Mouse (Mus musculus) adrenal gland, postnatal 14 days (tissue): Measurements from ENCODE around the gene Slc30a1. TPM values are rescaled to one million over a fixed set of nuclear protein-coding genes. Genes with fewer than 3 reads are reported as not detected.
A peak's percentile ranks its signal among the peaks of the same experiment; 100 is the strongest.

Experiments
- DNase-seq: peaks from one replicate; pipeline ENCODE4 v3.0.0; 2021; ENCODE audit warnings: mixed read lengths
- total RNA-seq: library from RNA; stranded (reverse); gene quantifications from 2 replicates; pipeline ENCODE4 v1.2.3, GENCODE M21; 2021

Gene Slc30a1
- total RNA-seq, 1 experiment from 2014 or later, result 25.2 TPM

- DNase-seq, result no peak
These were observed 37.1 kb downstream of the Slc30a1 start for GRCm38 (mm10) chr1:191943638-191944037.

DNA sequence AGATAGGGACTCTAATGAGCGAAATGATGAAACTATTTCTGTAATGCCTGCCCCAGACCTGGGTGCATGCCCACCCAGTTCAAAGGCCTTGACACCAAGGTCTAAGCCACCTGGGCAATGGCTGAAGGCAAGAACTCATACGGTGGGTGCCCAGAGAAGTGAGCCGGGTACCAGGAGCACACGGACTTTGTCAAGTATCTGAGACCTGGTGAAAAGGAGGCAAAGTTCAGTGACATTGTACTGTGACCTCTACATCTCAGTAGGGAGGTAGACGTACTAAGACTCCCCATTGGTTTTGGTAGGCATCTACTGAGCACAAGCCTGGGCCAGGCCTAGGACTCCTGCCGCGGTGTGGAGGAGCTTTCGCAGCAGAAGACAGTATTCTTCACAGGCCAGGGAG, 38.8 kb downstream of the Slc30a1 start:
- no peak for DNase-seq

DNA sequence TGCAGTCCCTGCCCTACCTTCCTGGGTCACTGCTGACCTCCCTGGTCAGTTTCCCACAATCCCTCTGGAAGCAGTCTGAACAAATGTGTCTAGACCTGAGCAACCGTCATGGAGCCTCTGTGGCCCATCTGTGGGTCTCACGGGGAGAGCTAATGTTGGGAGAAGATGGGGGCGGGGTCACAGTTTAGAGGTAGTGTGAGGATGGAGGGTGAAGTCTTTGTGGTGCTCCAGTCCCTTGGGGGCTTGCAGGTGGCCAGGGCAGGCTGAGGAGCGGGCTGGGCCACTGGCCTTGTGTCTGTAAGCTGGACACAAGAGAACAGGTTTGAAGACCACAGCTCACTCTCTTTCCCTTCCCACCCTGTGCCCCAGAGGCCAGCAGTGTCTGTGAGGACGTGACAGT, 39.2 kb downstream of the Slc30a1 start:
- no peak for DNase-seq

DNA sequence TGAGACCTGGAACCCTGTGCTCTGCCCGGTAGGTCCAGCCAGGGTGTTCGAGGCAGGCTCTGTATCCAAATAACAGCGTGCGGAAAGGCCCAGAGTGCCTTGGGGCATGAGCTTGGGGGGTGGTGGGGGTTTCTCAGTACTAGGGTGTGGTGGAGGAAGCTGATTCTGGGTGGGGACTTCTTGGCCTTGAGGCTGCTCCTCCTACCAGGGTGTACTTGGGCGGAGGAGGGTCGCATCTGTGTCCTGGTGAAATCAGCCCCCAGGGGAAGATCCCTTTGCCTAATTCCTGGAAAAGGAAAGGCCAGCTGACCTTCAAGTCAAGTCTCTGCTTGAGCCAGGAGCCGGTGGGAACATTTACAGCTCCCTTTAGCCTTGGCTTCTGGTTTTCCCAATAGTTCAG, 39.7 kb downstream of the Slc30a1 start:
- no peak for DNase-seq

DNA sequence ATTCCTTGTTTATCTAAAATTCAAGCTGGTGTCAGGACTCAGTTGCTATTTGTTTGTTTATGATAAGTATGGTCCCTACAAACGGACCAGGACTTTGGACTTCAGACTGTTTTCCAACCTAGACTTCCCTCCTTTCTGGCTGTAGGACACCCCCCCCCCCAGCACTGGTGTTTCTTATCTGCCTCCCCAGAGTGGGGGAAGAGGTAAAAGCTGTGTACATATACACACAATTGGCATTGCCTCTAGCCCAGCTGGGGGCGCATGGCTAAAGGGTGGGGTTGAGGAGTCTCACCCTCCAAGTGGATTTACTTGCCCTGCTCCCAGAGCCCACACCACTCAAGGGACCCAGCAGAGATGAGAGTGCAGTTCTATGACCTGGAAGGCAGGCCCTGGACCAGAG, 40.3 kb downstream of the Slc30a1 start:
- no peak for DNase-seq

DNA sequence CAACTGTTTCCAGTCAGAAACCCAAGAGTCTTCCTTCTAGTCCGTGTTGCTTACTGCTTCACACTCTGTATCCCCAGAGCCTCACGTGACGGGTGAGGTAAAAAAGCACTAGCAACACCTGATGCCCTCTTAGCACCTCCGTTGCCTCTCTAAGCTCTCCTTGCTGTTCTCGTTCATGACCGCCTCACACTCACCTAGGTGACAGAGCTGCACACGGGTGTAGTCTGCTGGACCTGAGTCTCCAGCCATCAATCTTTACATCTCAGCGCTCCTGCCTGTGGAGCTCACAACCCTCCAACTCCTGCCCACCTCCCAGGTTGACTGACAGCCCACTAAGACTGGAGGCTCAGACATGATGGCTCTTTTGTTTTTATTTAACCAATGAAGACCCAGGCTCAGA, 41.2 kb downstream of the Slc30a1 start:
- DNase-seq, result no peak

DNA sequence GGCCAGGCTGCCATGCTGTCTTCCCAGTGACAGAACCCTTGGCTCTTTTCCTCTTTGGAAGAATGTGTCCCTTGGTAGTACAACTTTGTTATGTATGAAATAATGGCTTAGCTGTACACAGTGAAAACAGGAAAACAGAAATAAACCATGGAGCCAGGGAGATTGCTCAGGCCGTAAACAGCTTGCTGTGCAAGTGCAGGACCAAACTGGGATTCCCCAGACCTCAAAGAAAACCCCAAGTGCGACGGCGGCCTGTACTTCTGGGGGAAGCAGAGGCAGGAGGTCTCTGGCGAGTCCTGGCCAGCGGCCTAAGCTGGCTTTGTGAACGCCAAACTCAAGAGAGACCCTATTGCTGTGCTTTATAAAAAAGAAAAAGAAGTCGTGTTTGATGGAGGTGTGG, 42.0 kb downstream of the Slc30a1 start:
- no peak for DNase-seq

DNA sequence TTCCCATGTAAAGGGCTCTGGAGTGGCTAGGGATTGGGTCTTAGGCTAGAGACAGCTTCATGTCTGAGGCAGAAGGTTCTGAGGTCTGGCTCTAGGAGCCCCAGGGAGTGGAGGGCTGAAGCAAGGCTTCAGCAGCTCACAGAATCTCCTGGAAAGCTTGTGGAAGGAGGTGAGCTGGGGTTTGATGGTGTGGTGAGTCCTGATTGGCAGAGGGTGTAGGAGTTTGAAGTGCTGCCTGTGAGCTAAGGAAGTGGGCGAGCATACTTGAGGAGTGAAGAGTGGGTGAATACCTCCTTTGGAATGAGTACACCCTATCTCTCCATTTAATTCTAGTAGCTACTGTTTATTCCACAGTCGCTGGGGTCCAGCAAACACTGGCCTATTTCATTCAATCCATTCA, 44.0 kb downstream of the Slc30a1 start:
- no peak for DNase-seq

DNA sequence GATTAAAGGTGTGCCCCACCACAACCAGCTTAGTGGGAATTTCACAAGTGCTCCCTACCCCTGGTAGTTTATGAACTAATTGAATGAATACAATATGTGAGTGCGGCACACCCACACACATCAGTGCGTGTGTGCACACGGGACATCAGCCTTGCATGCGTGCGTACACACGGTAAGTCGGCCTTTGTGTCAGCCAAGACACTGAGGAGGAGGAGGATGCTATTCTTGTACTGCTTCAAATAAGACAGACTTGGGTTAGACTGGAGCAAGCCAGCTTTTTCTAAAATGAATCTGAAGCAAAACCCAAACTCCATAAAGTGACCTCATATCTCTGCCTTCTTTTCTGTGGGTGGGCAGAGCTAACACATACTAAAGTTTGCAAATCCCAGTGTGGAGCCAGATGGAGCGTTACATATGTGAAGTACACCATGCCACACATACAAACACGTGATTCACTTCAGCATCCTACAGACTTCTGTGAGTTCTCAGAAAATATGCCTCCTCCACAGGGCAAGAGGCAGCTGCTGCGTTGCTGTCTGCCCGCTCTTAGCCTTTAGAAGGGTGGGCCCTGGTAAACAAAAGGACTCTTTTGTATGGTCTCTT, 46.3 kb downstream of the Slc30a1 start:
- DNase-seq, result no peak

DNA sequence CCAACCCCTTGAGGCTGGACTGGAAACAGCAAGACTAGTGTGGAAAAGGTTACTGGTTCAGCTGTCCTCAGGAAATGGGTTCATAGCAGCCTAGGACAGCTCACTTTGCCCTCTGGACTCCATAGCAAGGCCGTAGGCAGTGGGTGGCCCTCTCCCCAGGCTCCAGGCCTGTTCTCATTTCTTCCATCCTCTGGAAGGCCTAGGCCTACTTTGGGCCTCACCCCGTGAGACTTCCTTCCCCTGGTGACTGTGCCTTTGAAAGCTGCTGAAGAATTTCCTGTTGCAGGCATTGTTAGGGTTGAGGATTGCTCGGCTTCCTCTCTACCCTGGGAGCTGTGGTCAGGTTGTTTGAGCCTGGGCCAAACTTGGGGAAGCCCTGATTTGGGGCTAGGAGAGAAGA, 48.5 kb downstream of the Slc30a1 start:
- peak; percentile 21 for DNase-seq

GRCm38 (mm10) chr1:191956261-191956660, 49.7 kb downstream of the Slc30a1 start:
- no peak for DNase-seq

- DNase-seq, result peak; percentile 28
These were observed 50.3 kb downstream of the Slc30a1 start for GRCm38 (mm10) chr1:191956871-191957270.

GRCm38 (mm10) chr1:191957321-191957720, 50.8 kb downstream of the Slc30a1 start:
- no peak for DNase-seq

DNA sequence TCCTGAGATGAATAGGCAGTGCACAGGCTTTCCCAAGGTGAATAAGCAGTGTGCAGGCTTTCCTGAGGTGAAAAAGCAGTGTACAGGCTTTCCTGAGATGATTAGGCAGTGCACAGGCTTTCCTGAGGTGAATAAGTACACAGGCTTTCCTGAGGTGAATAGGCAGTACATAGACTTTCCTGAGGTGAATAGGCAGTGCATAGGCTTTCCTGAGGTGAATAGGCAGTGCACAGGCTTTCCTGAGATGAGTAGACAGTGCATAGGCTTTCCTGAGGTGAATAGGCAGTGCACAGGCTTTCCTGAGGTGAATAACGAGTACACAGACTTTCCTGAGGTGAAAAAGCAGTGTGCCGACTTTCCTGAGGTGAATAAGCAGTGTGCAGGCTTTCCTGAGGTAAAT, 54.4 kb downstream of the Slc30a1 start:
- no peak for DNase-seq

Other genes starting within 250 kb of the Slc30a1 start
- 59.3 and 59.7 TPM in 2 replicates for gene Lpgat1, start 188.9 kb upstream of the Slc30a1 start, total RNA-seq
- gene Nek2, start 85.3 kb upstream of the Slc30a1 start, total RNA-seq, result 9.3 and 10.0 TPM in 2 replicates
- 0.26 TPM in 1 of 2 replicates, not detected in the other for gene Rd3, start 70.6 kb downstream of the Slc30a1 start, total RNA-seq
- 6.9 and 13.4 TPM in 2 replicates for gene Traf5, start 185.8 kb downstream of the Slc30a1 start, total RNA-seq
- gene Rcor3, start 231.3 kb downstream of the Slc30a1 start, total RNA-seq, result 26.9 and 32.8 TPM in 2 replicates